Mouse (Mus musculus): ENCODE results near the gene Dnajb13. TPM values are rescaled to one million over a fixed set of nuclear protein-coding genes. Genes with fewer than 3 reads are reported as not detected.

Dnajb13 gene
- polyA plus RNA-seq, 1 experiment, result 0.63 TPM

- no peak for TF ChIP-seq CTCF (IDR thresholded peaks at IDR 0.05; ENCODE audit: low read depth, low read length)
- no peak for TF ChIP-seq POLR2A (IDR thresholded peaks at IDR 0.05; ENCODE audit: borderline replicate concordance, low read depth, low read length)
- no peak overlapping the region for H3K27ac ChIP-seq (ENCODE audit: insufficient read depth, low read depth, low read length)
- H3K4me3 ChIP-seq (ENCODE audit: insufficient read depth, low read length), result no peak overlapping the region
Measured at GRCm38 (mm10) chr7:100520204-100520603, 5.4 kb upstream of the Dnajb13 start.

GRCm38 (mm10) chr7:100511602-100512001 is 3.2 kb downstream of the Dnajb13 start:
- TF ChIP-seq CTCF (IDR thresholded peaks at IDR 0.05; ENCODE audit: low read depth, low read length), result no peak
- TF ChIP-seq POLR2A (IDR thresholded peaks at IDR 0.05; ENCODE audit: borderline replicate concordance, low read depth, low read length), result no peak
- H3K4me3 ChIP-seq (ENCODE audit: insufficient read depth, low read length), result no peak overlapping the region
- no peak overlapping the region for H3K27ac ChIP-seq (ENCODE audit: insufficient read depth, low read depth, low read length)
- H3K4me1 ChIP-seq (ENCODE audit: control insufficient read depth, insufficient read depth, low read length), result peaks cover 8% of the 10 kb centered on the region

More at GRCm38 (mm10) chr7:100520204-100520603, 5.4 kb upstream of the Dnajb13 start:
- no peaks in the 10 kb centered on the region for H3K4me1 ChIP-seq (ENCODE audit: control insufficient read depth, insufficient read depth, low read length)

- H3K27ac ChIP-seq (ENCODE audit: insufficient read depth, low read depth, low read length), result peak overlapping the region; percentile 59
- no peak for TF ChIP-seq CTCF (IDR thresholded peaks at IDR 0.05; ENCODE audit: low read depth, low read length)
- TF ChIP-seq POLR2A (IDR thresholded peaks at IDR 0.05; ENCODE audit: borderline replicate concordance, low read depth, low read length), result no peak
- H3K4me1 ChIP-seq (ENCODE audit: control insufficient read depth, insufficient read depth, low read length), result peaks cover 23% of the 10 kb centered on the region
- H3K4me3 ChIP-seq (ENCODE audit: insufficient read depth, low read length), result no peak overlapping the region
Measured at GRCm38 (mm10) chr7:100508670-100509069, 6.1 kb downstream of the Dnajb13 start.

DNA sequence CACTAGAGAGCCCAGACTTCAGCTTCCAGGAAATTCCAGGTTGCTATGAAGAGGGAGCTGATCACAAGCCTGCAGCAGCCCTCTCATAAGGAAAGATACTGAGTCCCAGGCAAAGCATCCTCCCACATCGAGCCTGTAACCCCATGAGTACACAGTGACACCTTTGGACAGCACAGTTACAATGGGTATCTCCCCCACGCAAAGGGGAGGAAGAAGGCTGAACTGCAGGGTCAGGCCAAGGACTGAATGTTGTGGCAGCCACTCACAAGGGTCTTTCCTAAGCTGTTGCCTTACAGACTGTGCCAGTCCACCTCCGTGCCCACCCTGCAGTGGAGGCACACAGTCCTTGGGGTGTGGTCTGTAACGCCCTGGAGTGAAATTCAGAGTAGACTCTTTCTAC is 8.3 kb downstream of the Dnajb13 start:
- TF ChIP-seq CTCF (IDR thresholded peaks at IDR 0.05; ENCODE audit: low read depth, low read length) (no peak), POLR2A (IDR thresholded peaks at IDR 0.05; ENCODE audit: borderline replicate concordance, low read depth, low read length) (no peak)
- Histone ChIP-seq H3K4me3 (ENCODE audit: insufficient read depth, low read length) (no peak overlapping the region), H3K27ac (ENCODE audit: insufficient read depth, low read depth, low read length) (no peak overlapping the region), H3K4me1 (ENCODE audit: control insufficient read depth, insufficient read depth, low read length) (peaks cover 40% of the 10 kb centered on the region)

DNA sequence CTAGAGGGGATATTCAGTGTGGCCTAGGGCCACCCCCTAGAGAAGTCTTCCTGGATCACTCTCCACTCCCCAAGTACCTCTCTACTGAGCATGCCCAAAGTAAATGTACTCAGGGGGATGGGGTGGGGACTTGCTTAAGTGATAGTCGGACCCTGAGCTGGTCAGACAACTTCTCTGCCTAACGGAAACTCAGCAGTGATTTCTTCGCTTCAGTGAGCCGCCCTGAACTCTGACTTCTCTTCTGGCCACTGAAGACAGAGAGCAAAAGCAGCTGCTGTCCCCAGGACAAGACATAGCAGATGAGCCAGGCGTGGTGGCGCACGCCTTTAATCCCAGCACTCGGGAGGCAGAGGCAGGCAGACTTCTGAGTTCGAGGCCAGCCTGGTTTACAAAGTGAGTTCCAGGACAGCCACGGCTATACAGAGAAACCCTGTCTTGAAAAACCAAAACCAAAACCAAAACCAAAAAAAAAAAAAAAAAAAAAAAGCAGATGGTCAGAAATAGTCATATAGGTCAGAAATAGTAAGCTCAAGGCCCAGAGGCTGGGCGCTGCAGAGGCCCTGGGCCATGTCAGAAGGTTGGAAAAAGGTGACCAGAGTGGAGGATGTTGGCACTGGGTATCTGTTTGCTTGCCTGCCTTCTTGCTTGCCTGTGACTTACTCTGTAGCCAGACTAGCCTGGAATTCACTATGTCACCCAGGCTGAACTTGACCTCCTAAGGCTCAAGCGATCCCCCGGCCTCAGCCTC is 9.8 kb downstream of the Dnajb13 start:
- TF ChIP-seq POLR2A (IDR thresholded peaks at IDR 0.05; ENCODE audit: borderline replicate concordance, low read depth, low read length) (no peak), CTCF (IDR thresholded peaks at IDR 0.05; ENCODE audit: low read depth, low read length) (no peak)
- Histone ChIP-seq H3K27ac (ENCODE audit: insufficient read depth, low read depth, low read length) (no peak overlapping the region), H3K4me3 (ENCODE audit: insufficient read depth, low read length) (no peak overlapping the region), H3K4me1 (ENCODE audit: control insufficient read depth, insufficient read depth, low read length) (peaks cover 40% of the 10 kb centered on the region)

DNA sequence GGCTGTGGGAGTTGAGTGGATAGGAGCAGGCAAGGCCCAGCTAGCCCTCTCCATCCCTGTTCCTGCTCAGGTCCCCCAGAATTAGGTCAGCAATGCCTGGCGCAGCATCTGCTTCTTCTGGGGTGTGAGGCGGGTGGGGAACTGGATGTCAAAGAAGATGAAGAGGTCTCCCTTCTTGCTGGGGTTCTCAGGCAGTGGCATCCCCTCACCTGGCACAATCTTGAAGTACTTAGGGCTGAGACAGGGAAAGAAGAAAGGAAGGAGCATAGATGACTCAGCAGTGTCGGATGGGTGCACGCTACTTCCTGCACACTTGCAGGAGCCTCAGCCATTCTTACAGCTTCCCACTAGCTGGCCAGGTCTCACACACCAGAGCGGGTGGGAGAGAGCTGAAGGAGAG is 11.7 kb downstream of the Dnajb13 start:
- H3K27ac ChIP-seq (ENCODE audit: insufficient read depth, low read depth, low read length), result peak overlapping the region; percentile 11
- TF ChIP-seq CTCF (IDR thresholded peaks at IDR 0.05; ENCODE audit: low read depth, low read length) (no peak), POLR2A (IDR thresholded peaks at IDR 0.05; ENCODE audit: borderline replicate concordance, low read depth, low read length) (no peak)
- H3K4me1 ChIP-seq (ENCODE audit: control insufficient read depth, insufficient read depth, low read length), result peaks cover 44% of the 10 kb centered on the region
- H3K4me3 ChIP-seq (ENCODE audit: insufficient read depth, low read length), result no peak overlapping the region

- H3K27ac ChIP-seq (ENCODE audit: insufficient read depth, low read depth, low read length), result peak overlapping the region; percentile 11
- peaks cover 51% of the 10 kb centered on the region for H3K4me1 ChIP-seq (ENCODE audit: control insufficient read depth, insufficient read depth, low read length)
Measured at GRCm38 (mm10) chr7:100502374-100502922, 12.3 kb downstream of the Dnajb13 start.

GRCm38 (mm10) chr7:100501844-100502373 is 12.9 kb downstream of the Dnajb13 start:
- TF ChIP-seq CTCF (IDR thresholded peaks at IDR 0.05; ENCODE audit: low read depth, low read length), result no peak
- TF ChIP-seq POLR2A (IDR thresholded peaks at IDR 0.05; ENCODE audit: borderline replicate concordance, low read depth, low read length), result peak; percentile 51; the same call in 1 of the 2 replicates
- H3K27ac ChIP-seq (ENCODE audit: insufficient read depth, low read depth, low read length), result no peak overlapping the region
- peaks cover 56% of the 10 kb centered on the region for H3K4me1 ChIP-seq (ENCODE audit: control insufficient read depth, insufficient read depth, low read length)
- H3K4me3 ChIP-seq (ENCODE audit: insufficient read depth, low read length), result no peak overlapping the region

More at GRCm38 (mm10) chr7:100502374-100502922, 12.3 kb downstream of the Dnajb13 start:
- TF ChIP-seq CTCF (IDR thresholded peaks at IDR 0.05; ENCODE audit: low read depth, low read length) (no peak), POLR2A (IDR thresholded peaks at IDR 0.05; ENCODE audit: borderline replicate concordance, low read depth, low read length) (no peak; the same call in 1 of the 2 replicates)
- H3K4me3 ChIP-seq (ENCODE audit: insufficient read depth, low read length), result no peak overlapping the region

GRCm38 (mm10) chr7:100501027-100501843 is 13.5 kb downstream of the Dnajb13 start:
- peaks cover 61% of the 10 kb centered on the region for H3K4me1 ChIP-seq (ENCODE audit: control insufficient read depth, insufficient read depth, low read length)
- TF ChIP-seq CTCF (IDR thresholded peaks at IDR 0.05; ENCODE audit: low read depth, low read length), result no peak
- TF ChIP-seq POLR2A (IDR thresholded peaks at IDR 0.05; ENCODE audit: borderline replicate concordance, low read depth, low read length), result no peak
- peak overlapping the region; percentile 10 for H3K27ac ChIP-seq (ENCODE audit: insufficient read depth, low read depth, low read length)
- no peak overlapping the region for H3K4me3 ChIP-seq (ENCODE audit: insufficient read depth, low read length)

Data from bone marrow macrophage, adult 2 months (primary cell).